Mouse (Mus musculus) gastrocnemius, postnatal 10 days (tissue): ENCODE results near the gene Nubp2. TPM values are rescaled to one million over a fixed set of nuclear protein-coding genes. Genes with fewer than 3 reads are reported as not detected.

Source experiments
- DNase-seq: peaks from one replicate; pipeline ENCODE4 v3.0.0; 2021; ENCODE audit warnings: mixed read lengths
- total RNA-seq, 2 experiments: library from RNA; stranded (reverse); gene quantifications; 2 replicates each; pipeline ENCODE4 v1.2.3; 2021

Gene Nubp2
- total RNA-seq, 2 experiments from 2014 or later = 15.0 to 18.5 TPM

DNA sequence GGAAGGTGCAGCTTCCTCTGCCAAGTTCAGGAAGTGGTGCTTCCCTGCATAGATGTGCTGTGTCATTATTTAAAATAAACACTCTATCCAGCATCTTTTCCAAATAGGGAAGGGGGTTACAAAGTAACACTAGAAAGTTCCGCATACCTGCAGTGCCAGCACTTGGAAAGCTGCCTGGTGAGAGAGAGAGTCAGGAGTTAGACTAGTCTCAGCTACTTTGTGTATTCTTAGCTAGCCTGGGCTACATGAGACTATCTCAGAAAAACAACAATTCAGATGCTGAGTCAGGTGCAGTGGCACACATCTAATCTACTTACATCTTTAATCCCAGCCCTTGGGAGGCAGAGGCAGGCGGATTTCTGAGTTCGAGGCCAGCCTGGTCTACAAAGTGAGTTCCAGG, 24.4 kb downstream of the Nubp2 start:
- no peak for DNase-seq

DNA sequence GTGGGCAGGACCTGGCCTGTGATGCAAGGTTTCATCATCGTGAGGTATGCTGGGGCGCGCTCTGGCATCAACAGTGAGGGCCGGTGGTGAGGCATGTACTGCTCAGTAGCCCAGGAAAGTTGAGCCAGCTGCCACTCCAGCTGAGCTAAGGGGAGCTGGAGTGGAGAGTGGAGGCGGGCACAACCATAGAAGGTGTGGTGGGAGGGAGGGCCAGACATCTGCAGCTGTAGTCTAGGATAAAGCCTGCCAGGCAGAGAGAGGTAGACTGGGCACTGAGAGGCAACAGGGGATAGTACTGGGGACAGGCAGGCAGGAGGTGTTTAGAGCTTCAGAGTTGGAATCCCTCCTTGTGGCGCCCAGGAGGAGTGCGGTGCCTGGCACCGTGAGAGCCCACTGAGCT, 26.1 kb downstream of the Nubp2 start:
- no peak for DNase-seq

DNA sequence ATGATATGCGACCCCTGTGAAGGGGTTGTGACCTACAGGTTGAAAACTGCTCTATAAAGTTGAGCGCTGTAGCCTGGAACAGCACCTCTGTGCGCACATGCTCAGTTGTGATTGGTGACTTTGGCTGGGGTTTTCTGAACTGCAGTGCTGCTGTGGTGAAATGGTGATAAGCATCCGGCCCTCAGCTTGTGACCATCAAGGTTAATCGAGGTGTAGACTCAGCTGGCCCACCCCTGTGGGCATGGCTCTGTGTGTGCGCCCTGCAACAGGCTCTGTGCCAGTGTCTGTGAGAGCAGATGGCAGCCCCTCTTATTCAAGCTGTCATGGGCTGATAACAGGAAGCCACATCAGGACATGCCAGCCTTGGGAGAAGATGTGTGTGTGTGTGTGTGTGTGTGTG, 27.2 kb downstream of the Nubp2 start:
- DNase-seq = no peak

DNA sequence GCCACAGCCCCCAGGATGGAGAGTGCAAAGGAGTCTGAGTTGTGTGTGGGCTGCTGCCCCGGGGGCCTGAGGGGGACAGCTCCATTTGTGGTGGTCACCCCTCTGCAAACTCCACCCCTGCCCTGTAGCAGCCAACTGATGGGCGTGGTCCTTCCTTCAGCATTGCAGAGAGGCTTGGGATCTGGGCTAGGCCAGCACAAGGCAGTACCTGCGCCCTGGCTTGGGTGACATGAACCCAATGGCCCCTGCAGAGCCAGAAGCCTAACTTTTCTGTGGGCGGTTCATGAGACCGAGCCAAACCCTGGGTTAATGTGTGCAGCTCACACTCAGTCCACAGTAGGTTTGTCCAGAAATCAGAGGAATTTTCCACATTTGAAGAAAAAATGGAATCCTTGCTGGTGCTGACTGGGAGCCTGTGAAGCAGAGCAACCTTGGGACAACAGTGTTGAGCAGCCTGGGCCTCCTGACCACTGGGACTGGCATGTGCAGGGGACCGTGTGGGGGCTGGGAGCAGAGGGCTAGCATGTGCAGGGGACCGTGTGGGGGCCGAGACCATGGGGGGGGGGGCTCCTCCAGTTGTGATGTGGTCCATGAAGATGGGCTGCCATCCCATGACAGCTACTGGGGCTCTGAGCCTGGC, 28.2 kb downstream of the Nubp2 start:
- DNase-seq = no peak

DNA sequence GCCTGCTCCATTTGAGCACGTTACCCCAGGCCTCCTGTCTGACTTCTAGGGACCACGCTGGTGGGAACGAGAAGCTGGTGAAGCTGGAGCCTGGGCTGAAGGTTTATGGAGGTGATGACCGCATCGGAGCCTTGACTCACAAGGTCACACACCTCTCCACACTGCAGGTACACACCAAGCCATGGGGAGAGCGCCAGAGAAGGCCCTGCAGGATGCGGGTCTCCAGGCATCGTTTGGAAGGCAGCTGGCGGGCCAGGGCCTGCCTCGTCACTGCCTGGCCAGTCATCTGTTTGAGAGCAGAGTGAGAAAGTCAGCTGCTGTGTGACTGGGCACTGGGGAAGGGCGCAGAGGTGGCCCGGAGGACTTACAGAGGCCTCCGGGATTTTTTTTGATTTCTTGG, 29.6 kb downstream of the Nubp2 start:
- DNase-seq = no peak

DNA sequence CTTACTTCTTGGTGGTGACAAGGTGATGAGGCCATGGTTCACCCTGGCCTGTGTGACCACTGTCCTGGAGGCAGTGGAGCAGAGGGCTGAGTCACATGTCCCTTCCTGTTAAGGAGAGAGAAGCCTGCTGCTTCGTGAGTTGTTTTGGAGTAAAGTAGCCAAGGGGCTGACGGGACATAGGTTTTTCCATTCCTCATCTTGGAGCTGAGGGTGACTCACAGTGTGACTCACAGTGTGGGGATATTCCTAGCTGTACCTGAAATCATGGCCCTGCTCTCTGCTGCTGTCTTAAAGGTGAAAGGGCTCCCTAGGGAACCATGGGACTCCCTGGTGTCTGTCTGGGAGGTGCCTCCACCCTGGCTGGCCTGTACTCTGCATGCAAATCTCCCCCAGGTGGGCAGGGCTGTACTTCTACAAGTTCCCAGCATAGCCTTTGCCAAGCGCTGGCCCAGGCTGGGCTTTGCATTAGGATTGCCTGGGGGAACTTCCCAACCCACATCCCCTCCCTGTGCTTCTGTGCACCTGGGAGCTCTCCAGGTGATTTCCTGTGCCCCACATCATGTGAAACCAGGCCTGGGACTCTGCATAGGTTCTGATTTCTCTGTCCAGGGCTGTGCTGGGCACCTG, 30.2 kb downstream of the Nubp2 start:
- no peak for DNase-seq

DNA sequence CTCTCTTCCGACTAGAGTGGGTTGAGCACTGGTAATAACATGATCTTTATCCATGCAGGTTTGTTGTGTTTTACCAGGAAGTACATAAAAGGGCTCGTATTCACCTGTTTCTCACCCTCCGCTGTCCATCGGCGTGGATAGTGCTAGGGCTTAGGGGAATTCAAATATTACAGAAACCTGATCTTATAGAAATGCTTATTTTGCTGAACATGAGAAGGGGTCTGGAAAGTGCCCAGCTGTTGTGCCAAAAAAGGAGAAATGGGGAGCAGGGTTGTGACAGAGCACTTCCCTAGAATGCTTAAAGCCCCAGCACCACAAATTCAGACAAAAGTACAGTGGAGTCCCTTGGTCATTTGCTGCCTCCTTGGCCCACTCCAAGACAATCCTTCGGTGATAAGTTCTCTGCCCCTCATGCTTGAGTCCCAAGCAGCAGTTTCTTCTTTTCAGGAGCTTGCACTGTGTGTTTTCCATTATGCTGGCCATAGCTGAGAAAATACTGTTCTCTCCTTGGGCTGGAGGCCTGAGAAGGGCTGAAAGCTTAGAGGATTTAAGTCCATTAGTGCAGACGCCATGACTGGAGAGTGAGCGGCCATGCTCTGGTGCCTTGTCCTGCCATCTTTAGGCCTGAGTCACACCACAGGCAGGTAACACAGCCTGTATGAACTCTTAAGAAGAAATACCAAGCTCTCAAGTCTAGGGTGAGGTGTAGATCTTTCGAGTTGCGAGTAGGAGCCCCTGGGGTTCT, 34.6 kb downstream of the Nubp2 start:
- DNase-seq = no peak

DNA sequence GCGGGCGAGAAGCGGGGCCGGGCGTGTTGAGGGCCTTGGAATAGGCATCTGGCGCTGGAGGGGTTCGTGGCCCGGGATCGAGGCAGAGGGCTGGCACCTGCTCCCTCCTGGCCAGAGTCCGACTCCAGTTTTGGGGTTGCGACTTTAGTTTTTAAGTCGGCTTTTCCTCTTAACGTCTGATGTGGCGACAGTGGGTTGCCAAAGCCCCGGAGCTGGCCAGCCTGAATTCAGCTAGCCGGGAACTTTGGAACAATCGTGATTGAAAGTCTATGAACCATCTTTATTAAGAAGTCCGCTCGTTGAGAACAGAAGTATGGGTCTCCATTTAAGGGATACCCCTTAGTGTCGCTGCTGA, 35.4 kb downstream of the Nubp2 start:
- DNase-seq = no peak

DNA sequence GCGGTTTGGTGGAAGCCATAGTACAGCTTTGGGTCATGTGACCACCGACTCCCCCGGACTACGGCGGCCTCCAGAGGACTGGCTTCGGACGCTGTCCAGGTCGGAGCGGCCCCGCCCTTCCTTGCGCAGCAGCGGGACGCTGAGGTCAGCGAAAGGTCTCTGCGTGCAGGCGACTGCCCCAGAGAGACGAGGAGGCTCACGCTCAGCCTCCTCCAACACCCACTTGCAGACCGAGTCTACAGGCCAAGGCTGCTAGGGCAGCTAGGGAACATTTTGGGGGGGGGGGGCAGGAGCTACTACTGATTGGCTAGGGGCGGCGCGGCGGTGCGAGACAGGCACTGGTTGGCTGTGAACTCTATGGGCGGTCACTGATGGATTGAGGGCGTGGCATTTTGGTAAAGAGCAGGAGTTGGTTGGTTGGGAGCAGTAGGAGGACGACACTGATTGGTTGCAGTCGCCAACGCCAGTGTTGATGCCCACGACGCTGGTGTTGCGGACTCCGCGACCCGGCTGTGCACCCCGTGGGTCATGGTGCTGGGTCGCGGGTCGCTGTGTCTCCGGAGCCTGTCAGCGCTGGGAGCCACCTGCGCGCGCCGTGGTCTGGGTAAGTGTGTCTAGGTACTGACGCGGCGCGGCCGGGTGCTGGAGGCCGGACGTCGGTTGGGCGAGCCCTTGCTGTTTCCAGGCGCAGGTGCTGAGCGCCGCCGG, 35.9 kb downstream of the Nubp2 start, which contains the start of gene Fahd1:
Gene Fahd1 (minus strand): TSS at position 300 of the 708 bp plus-strand sequence.
- DNase-seq = peak; percentile 89

DNA sequence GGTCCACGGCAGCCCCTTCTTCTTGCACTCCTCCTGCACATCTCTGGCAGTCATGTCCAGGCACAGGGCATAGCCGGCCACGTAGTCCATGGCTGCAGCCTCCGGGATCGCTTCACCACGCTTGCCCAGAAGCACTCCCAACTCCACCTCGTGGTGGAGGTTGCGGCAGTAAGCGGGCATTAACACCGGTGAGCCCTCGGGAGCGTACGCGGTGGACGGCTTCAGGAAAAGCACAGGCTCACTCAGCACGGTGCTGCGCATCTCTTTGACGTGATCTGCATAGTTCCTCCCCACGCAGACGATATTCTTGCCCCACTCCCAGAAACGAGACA, 36.5 kb downstream of the Nubp2 start:
- no peak for DNase-seq

DNA sequence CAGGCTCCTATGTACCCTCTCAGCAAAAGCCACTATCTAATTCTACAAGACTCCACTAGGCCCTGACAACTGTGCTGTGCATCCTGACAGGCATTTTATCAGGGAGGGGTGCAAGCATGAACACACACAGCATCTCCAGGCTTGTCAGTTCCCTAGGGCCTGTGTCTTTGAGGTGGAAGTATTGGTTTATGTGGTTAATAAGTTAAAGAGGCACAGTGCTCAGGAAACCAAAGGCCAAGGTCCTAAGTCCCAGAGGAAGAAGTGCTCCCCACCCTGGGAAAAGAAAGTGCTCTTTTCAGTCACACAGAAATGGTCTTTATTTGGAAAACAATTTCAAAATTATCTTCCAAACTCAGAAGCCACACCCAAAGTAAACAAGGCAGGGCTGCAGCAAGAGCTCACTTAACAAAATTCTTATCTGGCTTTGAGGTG, 37.5 kb downstream of the Nubp2 start:
- no peak for DNase-seq

DNA sequence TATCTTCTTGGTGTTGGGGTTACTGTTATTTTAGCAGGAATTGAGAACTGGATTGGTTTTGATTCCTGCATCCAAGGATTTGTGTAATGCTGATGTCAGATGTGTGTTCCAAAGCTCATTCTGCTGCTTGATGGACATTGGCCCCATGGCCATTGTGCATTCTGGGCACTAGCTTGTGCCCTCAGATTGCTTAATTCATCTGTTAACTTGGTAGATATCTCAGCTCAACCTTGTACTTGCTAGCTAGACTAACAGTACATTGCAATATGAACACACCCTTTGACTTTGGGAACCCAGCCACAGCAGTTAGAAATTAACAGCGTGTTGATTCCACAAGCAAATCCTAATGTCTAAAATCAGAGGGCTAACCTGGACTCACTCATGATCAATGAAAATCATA, 38.8 kb downstream of the Nubp2 start:
- no peak for DNase-seq

DNA sequence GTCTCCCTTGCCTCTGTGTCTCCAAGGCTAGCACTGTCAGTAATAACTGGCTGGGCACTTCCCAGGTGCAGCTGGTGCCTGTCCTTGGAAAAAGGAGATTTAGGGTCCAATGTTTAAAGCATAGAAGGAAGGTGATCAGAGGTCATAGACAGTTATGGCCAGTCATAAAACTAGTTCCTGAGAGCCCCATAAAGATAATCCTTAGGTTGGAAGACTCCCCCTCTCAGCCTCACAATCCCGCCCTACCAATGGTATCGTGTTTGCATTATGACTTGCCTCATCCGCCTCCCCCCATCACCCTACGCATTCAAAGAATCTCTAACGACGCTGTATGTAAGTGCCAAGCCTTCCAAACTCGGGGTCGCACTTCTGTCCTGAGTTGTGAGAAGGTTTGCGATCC, 41.6 kb downstream of the Nubp2 start:
- no peak for DNase-seq

DNA sequence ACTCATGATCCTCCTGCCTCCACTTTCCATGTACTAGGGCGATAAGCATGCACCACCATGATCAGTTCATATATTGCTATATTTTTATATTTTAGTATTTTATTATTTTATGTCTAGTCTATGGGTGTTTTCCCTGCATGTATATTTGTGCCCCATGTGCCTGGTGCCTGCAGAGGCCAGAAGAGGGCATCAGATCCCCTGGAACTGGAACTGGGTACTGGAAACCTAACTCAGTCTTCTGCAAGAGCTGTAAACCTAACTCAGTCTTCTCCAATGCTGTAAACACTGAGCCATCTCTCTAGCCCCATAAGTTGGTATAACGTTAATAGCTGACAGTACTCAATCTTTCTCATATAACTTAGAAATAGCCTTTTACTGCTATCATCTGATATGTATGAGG, 43.5 kb downstream of the Nubp2 start:
- DNase-seq = no peak

DNA sequence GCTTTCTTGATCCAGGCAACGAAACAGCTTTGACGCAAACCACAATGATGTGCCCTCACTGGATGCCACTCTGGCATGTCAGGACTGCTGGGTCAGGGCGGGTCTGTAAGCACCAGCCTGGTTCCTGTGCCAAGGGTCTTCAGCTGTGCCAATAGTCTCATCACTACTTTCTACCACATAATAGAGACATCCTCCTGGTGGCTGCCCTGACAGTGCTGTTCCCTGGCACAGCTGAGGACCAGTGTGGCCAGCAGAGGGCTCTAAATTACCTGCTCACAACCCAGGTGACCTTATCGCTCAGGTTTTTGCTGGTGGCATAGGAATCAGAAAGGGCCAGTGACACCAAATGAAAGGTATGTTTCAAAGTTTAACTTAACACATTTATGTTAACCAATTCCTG, 45.0 kb downstream of the Nubp2 start:
- DNase-seq = no peak

DNA sequence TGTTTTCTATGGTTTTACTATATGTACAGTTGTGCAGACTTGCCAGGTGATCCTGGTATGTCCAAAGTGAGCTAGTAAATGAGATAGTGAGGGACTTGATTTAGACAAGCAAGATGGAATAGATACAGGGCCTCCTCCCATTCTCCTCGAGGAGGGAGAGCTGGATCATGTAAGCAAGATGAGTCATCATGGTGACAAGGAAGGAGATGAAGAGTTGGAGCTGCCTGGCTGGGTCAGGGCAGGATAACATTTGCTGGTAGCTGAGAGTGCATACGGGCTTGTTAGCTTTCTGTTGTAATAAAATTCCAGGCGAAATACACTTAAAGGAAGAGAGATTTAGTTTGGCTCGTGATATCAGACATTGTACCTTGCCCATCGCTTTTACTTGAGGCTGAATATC, 45.8 kb downstream of the Nubp2 start:
- no peak for DNase-seq

DNA sequence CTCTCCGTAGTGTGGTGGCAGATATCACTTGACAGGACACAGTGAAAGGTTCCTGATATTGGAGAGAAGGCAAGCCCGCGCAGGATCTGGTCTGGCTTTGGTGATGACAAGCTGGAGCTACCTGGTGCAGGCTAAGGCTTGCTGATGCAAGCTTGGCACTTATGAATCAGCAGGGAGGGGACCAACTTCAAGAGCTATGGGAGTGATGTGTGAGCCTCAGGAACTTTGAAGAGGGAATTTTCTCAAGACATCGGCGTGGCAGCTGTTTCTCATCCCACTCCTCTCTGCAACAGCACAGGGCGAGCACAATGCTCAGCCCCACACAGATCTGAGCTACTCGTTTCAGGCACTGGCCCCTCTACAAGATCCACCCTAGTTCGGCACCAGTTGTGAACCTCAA, 46.3 kb downstream of the Nubp2 start, which contains the start of gene Hagh:
Gene Hagh (plus strand): TSS at position 302 of the 400 bp plus-strand sequence.
- DNase-seq = no peak

Other genes with a start within 250 kb of the Nubp2 start
- 10 to 100 TPM; 30.1 to 33.4 TPM for gene Slc9a3r2, start 236.0 kb downstream of the Nubp2 start, total RNA-seq
- gene Npw, start 227.9 kb downstream of the Nubp2 start, total RNA-seq = not detected
- 10 to 100 TPM; 18.0 to 21.0 TPM for gene Zfp598, start 216.7 kb downstream of the Nubp2 start, total RNA-seq
- gene Syngr3, start 196.4 kb downstream of the Nubp2 start, total RNA-seq = under 1 TPM; 0.16 to 0.52 TPM
- gene Gfer, start 190.2 kb downstream of the Nubp2 start, total RNA-seq = 10 to 100 TPM; 22.2 to 24.6 TPM
- gene Noxo1, start 190.1 kb downstream of the Nubp2 start, total RNA-seq = 1 to 10 TPM; 1.6 to 1.9 TPM
- gene Tbl3, start 178.7 kb downstream of the Nubp2 start, total RNA-seq = 10 to 100 TPM; 16.7 to 19.4 TPM
- not detected for gene Rnf151, start 168.3 kb downstream of the Nubp2 start, total RNA-seq
- gene Rps2, start 168.2 kb downstream of the Nubp2 start, total RNA-seq = 100 to 1,000 TPM; 732 to 736 TPM
- gene Ndufb10, start 161.9 kb downstream of the Nubp2 start, total RNA-seq = 100 to 1,000 TPM; 400 to 516 TPM
- 100 to 1,000 TPM; 593 to 752 TPM for gene Rpl3l, start 158.5 kb downstream of the Nubp2 start, total RNA-seq
- 100 to 1,000 TPM; 127 to 132 TPM for gene Msrb1, start 149.7 kb downstream of the Nubp2 start, total RNA-seq
- gene Hs3st6, start 133.4 kb downstream of the Nubp2 start, total RNA-seq = under 1 TPM in 1 of 2 experiments, not detected in 1; 0.32 TPM
- gene Meiob, start 82.1 kb downstream of the Nubp2 start, total RNA-seq = not detected
- gene Hagh, start 46.2 kb downstream of the Nubp2 start, total RNA-seq = 10 to 100 TPM; 78.0 to 86.1 TPM
- gene Fahd1, start 36.0 kb downstream of the Nubp2 start, total RNA-seq = 10 to 100 TPM; 30.7 to 33.6 TPM
- gene Igfals, start 20.4 kb downstream of the Nubp2 start, total RNA-seq = 1 to 10 TPM; 3.6 to 7.0 TPM
- 10 to 100 TPM; 28.2 to 30.4 TPM for gene Spsb3, start 294 bp upstream of the Nubp2 start, total RNA-seq
- 10 to 100 TPM; 12.0 to 20.8 TPM for gene Eme2, start 8.7 kb upstream of the Nubp2 start, total RNA-seq
- 100 to 1,000 TPM; 108 to 121 TPM for gene Mrps34, start 8.8 kb upstream of the Nubp2 start, total RNA-seq
- gene Nme3, start 10.2 kb upstream of the Nubp2 start, total RNA-seq = 10 to 100 TPM; 13.5 to 14.7 TPM
- gene Mapk8ip3, start 50.6 kb upstream of the Nubp2 start, total RNA-seq = 10 to 100 TPM; 23.5 to 37.8 TPM
- gene Jpt2, start 74.3 kb upstream of the Nubp2 start, total RNA-seq = 10 to 100 TPM; 17.2 to 24.5 TPM
- gene Cramp1l, start 129.4 kb upstream of the Nubp2 start, total RNA-seq = 1 to 10 TPM; 9.1 to 9.9 TPM
- 1 to 10 TPM; 6.3 to 7.3 TPM for gene Ift140, start 129.7 kb upstream of the Nubp2 start, total RNA-seq
- gene Tmem204, start 197.2 kb upstream of the Nubp2 start, total RNA-seq = 10 to 100 TPM; 16.0 to 16.5 TPM
- 10 to 100 TPM; 13.0 to 16.1 TPM for gene Telo2, start 229.6 kb upstream of the Nubp2 start, total RNA-seq
- 1 to 10 TPM; 7.3 to 8.7 TPM for gene Ptx4, start 234.4 kb upstream of the Nubp2 start, total RNA-seq
- 10 to 100 TPM; 14.0 to 20.0 TPM for gene Clcn7, start 247.0 kb upstream of the Nubp2 start, total RNA-seq